9 mouse cellular contexts compared by ENCODE assay signal in the genomic region with DNA sequence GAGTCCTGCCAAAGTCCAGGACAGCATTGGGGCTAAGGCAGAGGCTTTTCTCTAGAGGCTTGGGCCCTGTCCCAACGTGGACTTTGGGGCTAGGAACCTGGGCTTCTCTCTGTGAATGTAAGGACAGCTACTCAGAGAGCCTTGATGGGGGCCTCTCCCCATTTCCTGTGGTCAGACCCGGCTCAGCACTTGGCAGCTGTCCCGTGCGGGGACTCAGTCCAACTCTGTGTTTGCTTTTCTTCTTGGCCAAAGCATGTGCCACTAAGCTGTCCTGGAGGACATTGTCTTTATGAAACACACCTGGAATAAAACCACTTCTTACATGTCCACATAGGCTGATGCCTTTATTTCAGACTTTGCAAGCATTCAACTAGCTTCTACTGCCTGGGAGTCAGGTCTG. TPM values are rescaled to one million over a fixed set of nuclear protein-coding genes. Genes with fewer than 3 reads are reported as not detected.
DNase-seq lines count a peak whose midpoint lies in the region; ATAC-seq and TF ChIP-seq lines count a peak whose summit lies in the region.
"Had no signal": no experiment of that assay in that cellular context is flagged by ENCODE, and none has a peak within 500 bp of the region (broad histone marks: within the 10 kb centered on the region; RNA-seq: fewer than 3 reads in every experiment).

No protein-coding gene starts in this region.

- ATAC-seq in hindbrain, postnatal 0 days, result no peak
- no peak for ATAC-seq in hindbrain, embryonic 11.5 days (ENCODE audit: low FRiP score)
- ATAC-seq in heart, embryonic 13.5 days (ENCODE audit: extremely low read depth, insufficient number of reproducible peaks, low FRiP score, low TSS enrichment), result no peak; the same call in 1 of the 2 replicates
- ATAC-seq in liver, postnatal 0 days, result peak; percentile 60; the same call in 1 of the 2 replicates

- TF ChIP-seq CTCF in hindbrain, postnatal 0 days (IDR thresholded peaks at IDR 0.05; ENCODE audit: low read depth), result no peak
- no peak for TF ChIP-seq CTCF in liver, postnatal 0 days (IDR thresholded peaks at IDR 0.05; ENCODE audit: low read depth)

- peak; percentile 35 for DNase-seq in hindbrain, postnatal 0 days (ENCODE audit: low spot score)
- no peak for DNase-seq in hindbrain, embryonic 11.5 days (ENCODE audit: low spot score)
- peak; percentile 69 for DNase-seq in 416B (ENCODE audit: low read depth)
- peak; percentile 66 for DNase-seq in liver, postnatal 0 days
- DNase-seq in spleen, adult 12 weeks (ENCODE audit: low spot score), result no peak
- DNase-seq in T-cell, adult 2 months (ENCODE audit: low spot score), result no peak
- DNase-seq in thymus, adult 18-20 months, result no peak

- no peak for TF ChIP-seq EP300 in liver, postnatal 0 days (IDR thresholded peaks at IDR 0.05; ENCODE audit: low read depth)

- peaks cover 8% of the 10 kb centered on the region for H3K4me1 ChIP-seq in hindbrain, postnatal 0 days (ENCODE audit: insufficient read depth, low read length)
- H3K4me1 ChIP-seq in hindbrain, embryonic 11.5 days (replicated peaks; ENCODE audit: control insufficient read depth, insufficient read depth, low read length), result no peaks in the 10 kb centered on the region
- H3K4me1 ChIP-seq in heart, embryonic 13.5 days, result peaks cover 40% of the 10 kb centered on the region
- peaks cover 20% of the 10 kb centered on the region for H3K4me1 ChIP-seq in liver, postnatal 0 days (ENCODE audit: insufficient read depth)

- H3K9ac ChIP-seq in hindbrain, postnatal 0 days (replicated peaks; ENCODE audit: low read length), result no peak overlapping the region
- H3K9ac ChIP-seq in hindbrain, embryonic 11.5 days (ENCODE audit: low read depth, low read length), result no peak overlapping the region
- no peak overlapping the region for H3K9ac ChIP-seq in heart, embryonic 13.5 days
- H3K9ac ChIP-seq in liver, postnatal 0 days (replicated peaks), result no peak overlapping the region
- H3K9ac ChIP-seq: midbrain, embryonic 12.5 days had no signal

- H3K4me3 ChIP-seq in hindbrain, postnatal 0 days (ENCODE audit: low read length), result no peak overlapping the region
- H3K4me3 ChIP-seq in hindbrain, embryonic 11.5 days (ENCODE audit: low read depth, low read length), result no peak overlapping the region
- H3K4me3 ChIP-seq in heart, embryonic 13.5 days, result no peak overlapping the region
- H3K4me3 ChIP-seq in liver, postnatal 0 days (ENCODE audit: low read depth, low read length), result no peak overlapping the region
- H3K4me3 ChIP-seq: midbrain, embryonic 12.5 days had no signal

- H3K9me3 ChIP-seq in hindbrain, postnatal 0 days (ENCODE audit: low read length), result no peaks in the 10 kb centered on the region
- no peaks in the 10 kb centered on the region for H3K9me3 ChIP-seq in hindbrain, embryonic 11.5 days (ENCODE audit: control insufficient read depth, low read length)
- no peaks in the 10 kb centered on the region for H3K9me3 ChIP-seq in heart, embryonic 13.5 days
- H3K9me3 ChIP-seq in liver, postnatal 0 days (ENCODE audit: low read length), result no peaks in the 10 kb centered on the region
- H3K9me3 ChIP-seq: midbrain, embryonic 12.5 days had no signal

- no peaks in the 10 kb centered on the region for H3K36me3 ChIP-seq in hindbrain, postnatal 0 days (ENCODE audit: insufficient read depth, low read length)
- H3K36me3 ChIP-seq in hindbrain, embryonic 11.5 days (ENCODE audit: control insufficient read depth, insufficient read depth, low read length), result no peaks in the 10 kb centered on the region
- no peaks in the 10 kb centered on the region for H3K36me3 ChIP-seq in heart, embryonic 13.5 days
- H3K36me3 ChIP-seq in liver, postnatal 0 days (replicated peaks; ENCODE audit: insufficient read depth, low read length), result no peaks in the 10 kb centered on the region

- H3K27me3 ChIP-seq in hindbrain, postnatal 0 days (ENCODE audit: insufficient read depth, low read length), result no peaks in the 10 kb centered on the region
- no peaks in the 10 kb centered on the region for H3K27me3 ChIP-seq in hindbrain, embryonic 11.5 days (ENCODE audit: control insufficient read depth, insufficient read depth, low read length)
- 0 out of 2 replicates have a peak, but pooled peaks cover 5% of the 10 kb centered on the region for H3K27me3 ChIP-seq in heart, embryonic 13.5 days (replicated peaks)
- no peaks in the 10 kb centered on the region for H3K27me3 ChIP-seq in liver, postnatal 0 days (ENCODE audit: insufficient read depth, low read length)
- H3K27me3 ChIP-seq: midbrain, embryonic 12.5 days had no signal

- H3K27ac ChIP-seq in hindbrain, postnatal 0 days, result peak overlapping the region; percentile 23; the same call in 1 of the 2 replicates
- H3K27ac ChIP-seq in hindbrain, embryonic 11.5 days (ENCODE audit: low read depth, low read length), result no peak overlapping the region
- peak overlapping the region; percentile 54 for H3K27ac ChIP-seq in heart, embryonic 13.5 days (replicated peaks)
- H3K27ac ChIP-seq in liver, postnatal 0 days (ENCODE audit: low read depth), result peak overlapping the region; percentile 44; the same call in 1 of the 2 replicates
- H3K27ac ChIP-seq: midbrain, embryonic 12.5 days had no signal

- H3K4me2 ChIP-seq in hindbrain, postnatal 0 days (ENCODE audit: low read depth, low read length), result no peak overlapping the region
- no peak overlapping the region for H3K4me2 ChIP-seq in hindbrain, embryonic 11.5 days (replicated peaks; ENCODE audit: low read depth, low read length)
- H3K4me2 ChIP-seq in heart, embryonic 13.5 days, result peak overlapping the region; percentile 15; the same call in 1 of the 2 replicates
- H3K4me2 ChIP-seq in liver, postnatal 0 days (ENCODE audit: low read depth, low read length), result no peak overlapping the region
- H3K4me2 ChIP-seq: midbrain, embryonic 12.5 days had no signal

- WGBS in hindbrain, postnatal 0 days, result 42% methylated on average over 4 of the region's 4 CpGs
- WGBS in hindbrain, embryonic 11.5 days, result 60% methylated on average over 4 of the region's 4 CpGs
- 35% methylated on average over 4 of the region's 4 CpGs for WGBS in heart, embryonic 13.5 days
- 7% methylated on average over 4 of the region's 4 CpGs for WGBS in liver, postnatal 0 days (ENCODE audit: insufficient replicate concordance)

RNA-seq across cellular contexts. Expression of a gene that starts 40.1 kb away (rescaled TPM):
- total RNA-seq in hindbrain, postnatal 0 days (2014; rRNA removed), result 19.4 and 33.1 TPM in 2 replicates
- polyA plus RNA-seq in hindbrain, postnatal 0 days (2015; fragmentation: Nextera tagmentation; extraction: Ambion mirVana), result 17.7 and 17.8 TPM in 2 replicates
- polyA plus RNA-seq in hindbrain, embryonic 11.5 days (2014; fragmentation: Nextera tagmentation; extraction: Ambion mirVana), result 24.9 and 25.6 TPM in 2 replicates
- polyA plus RNA-seq in heart, embryonic 13.5 days (2015; fragmentation: Nextera tagmentation; extraction: Ambion mirVana), result 15.9 and 17.2 TPM in 2 replicates
- polyA plus RNA-seq in liver, postnatal 0 days (2015; fragmentation: Nextera tagmentation; extraction: Ambion mirVana), result 8.0 and 10.7 TPM in 2 replicates

RNA-seq across cellular contexts. Expression of a gene that starts 40.6 kb away (rescaled TPM):
- total RNA-seq in hindbrain, postnatal 0 days (2014; rRNA removed), result 62.1 and 95.6 TPM in 2 replicates
- 278 and 295 TPM in 2 replicates for polyA plus RNA-seq in hindbrain, postnatal 0 days (2015; fragmentation: Nextera tagmentation; extraction: Ambion mirVana)
- polyA plus RNA-seq in hindbrain, embryonic 11.5 days (2014; fragmentation: Nextera tagmentation; extraction: Ambion mirVana), result 322 and 356 TPM in 2 replicates
- polyA plus RNA-seq in heart, embryonic 13.5 days (2015; fragmentation: Nextera tagmentation; extraction: Ambion mirVana), result 165 and 195 TPM in 2 replicates
- polyA plus RNA-seq in liver, postnatal 0 days (2015; fragmentation: Nextera tagmentation; extraction: Ambion mirVana), result 81.6 and 92.2 TPM in 2 replicates

Comparison
In these comparisons a context has a peak if more than half of its experiments do, and no peak if none do; other contexts are left out.
1. DNase-seq: peak in hindbrain, postnatal 0 days (single experiment), 416B (single experiment) and liver, postnatal 0 days (single experiment); none in hindbrain, embryonic 11.5 days (single experiment), spleen, adult 12 weeks (single experiment), T-cell, adult 2 months (single experiment) and thymus, adult 18-20 months (0 of 2).